Comparison of ENCODE assay signal across 23 mouse cellular contexts in genomic region chr2:161340291-161340690, GRCm38 (mm10).
DNase-seq lines count a peak whose midpoint lies in the region; ATAC-seq and TF ChIP-seq lines count a peak whose summit lies in the region.
"Had no signal": no experiment of that assay in that cellular context is flagged by ENCODE, and none has a peak within 500 bp of the region (broad histone marks: within the 10 kb centered on the region; RNA-seq: fewer than 3 reads in every experiment).

No protein-coding gene starts in this region.

- H3K9ac ChIP-seq in forebrain, embryonic 11.5 days (ENCODE audit: low read length): no peak overlapping the region
- no peak overlapping the region for H3K9ac ChIP-seq in forebrain, postnatal 0 days
- no peak overlapping the region for H3K9ac ChIP-seq in midbrain, embryonic 13.5 days (replicated peaks)
- no peak overlapping the region for H3K9ac ChIP-seq in midbrain, postnatal 0 days (replicated peaks; ENCODE audit: low read length, poor library complexity, severe bottlenecking)
- no peak overlapping the region for H3K9ac ChIP-seq in forebrain, embryonic 15.5 days (replicated peaks)
- no peak overlapping the region for H3K9ac ChIP-seq in heart, adult 2 months (ENCODE audit: low read depth, low read length)
- H3K9ac ChIP-seq: limb, embryonic 15.5 days; liver, embryonic 15.5 days had no signal

- no peak overlapping the region for H3K4me2 ChIP-seq in forebrain, embryonic 11.5 days (ENCODE audit: low read depth, low read length, severe bottlenecking)
- H3K4me2 ChIP-seq in forebrain, postnatal 0 days (ENCODE audit: low read depth): no peak overlapping the region
- H3K4me2 ChIP-seq in midbrain, embryonic 13.5 days (replicated peaks): no peak overlapping the region
- no peak overlapping the region for H3K4me2 ChIP-seq in midbrain, postnatal 0 days (ENCODE audit: low read depth, low read length, poor library complexity, severe bottlenecking)
- H3K4me2 ChIP-seq in forebrain, embryonic 15.5 days (replicated peaks): no peak overlapping the region
- H3K4me2 ChIP-seq: limb, embryonic 15.5 days; liver, embryonic 15.5 days had no signal

- H3K27ac ChIP-seq in forebrain, embryonic 11.5 days (ENCODE audit: low read depth, low read length): peak overlapping the region; percentile 48
- H3K27ac ChIP-seq in forebrain, postnatal 0 days (ENCODE audit: low read depth, low read length): no peak overlapping the region
- peak overlapping the region; percentile 78 for H3K27ac ChIP-seq in midbrain, embryonic 13.5 days
- no peak overlapping the region for H3K27ac ChIP-seq in midbrain, postnatal 0 days (ENCODE audit: low read depth, low read length)
- H3K27ac ChIP-seq in forebrain, embryonic 15.5 days (replicated peaks): peak overlapping the region; percentile 77
- H3K27ac ChIP-seq in heart, adult 2 months: no peak overlapping the region
- H3K27ac ChIP-seq: limb, embryonic 15.5 days; liver, embryonic 15.5 days had no signal

- 76% methylated on average over 9 of the region's 9 CpGs for WGBS in forebrain, embryonic 11.5 days
- 55% methylated on average over 9 of the region's 9 CpGs for WGBS in forebrain, postnatal 0 days
- WGBS in midbrain, embryonic 13.5 days: 69% methylated on average over 9 of the region's 9 CpGs
- WGBS in midbrain, postnatal 0 days: 58% methylated on average over 9 of the region's 9 CpGs
- WGBS in forebrain, embryonic 15.5 days: 54% methylated on average over 9 of the region's 9 CpGs
- 82% methylated on average over 9 of the region's 9 CpGs for WGBS in heart, adult 2 months

- H3K9me3 ChIP-seq in forebrain, embryonic 11.5 days (ENCODE audit: control insufficient read depth, low read length): no peaks in the 10 kb centered on the region
- H3K9me3 ChIP-seq in forebrain, postnatal 0 days (ENCODE audit: low read length): no peaks in the 10 kb centered on the region
- H3K9me3 ChIP-seq in midbrain, embryonic 13.5 days: no peaks in the 10 kb centered on the region
- no peaks in the 10 kb centered on the region for H3K9me3 ChIP-seq in midbrain, postnatal 0 days (ENCODE audit: low read length)
- H3K9me3 ChIP-seq in forebrain, embryonic 15.5 days: no peaks in the 10 kb centered on the region
- H3K9me3 ChIP-seq: limb, embryonic 15.5 days; liver, embryonic 15.5 days had no signal

- TF ChIP-seq POLR2A in heart, adult 2 months (IDR thresholded peaks at IDR 0.05; ENCODE audit: insufficient read depth, low read depth, low read length): no peak

- ATAC-seq in forebrain, embryonic 11.5 days (replicated peaks; ENCODE audit: low FRiP score): no peak
- ATAC-seq in forebrain, postnatal 0 days: no peak
- ATAC-seq in midbrain, embryonic 13.5 days: no peak
- no peak for ATAC-seq in midbrain, postnatal 0 days (ENCODE audit: low FRiP score)
- ATAC-seq in forebrain, embryonic 15.5 days (replicated peaks): no peak
- ATAC-seq in erythroid progenitor cell, adult 5-6 weeks (replicated peaks; ENCODE audit: low FRiP score, poor library complexity, severe bottlenecking): no peak
- ATAC-seq: activated CD4-positive, CD25-positive, alpha-beta regulatory T cell, adult 4 months; CD4-positive, CD25-positive, alpha-beta regulatory T cell, adult 4 months; lung, postnatal 0 days had no signal

- H3K4me3 ChIP-seq in forebrain, embryonic 11.5 days (ENCODE audit: low read depth, low read length): no peak overlapping the region
- H3K4me3 ChIP-seq in forebrain, postnatal 0 days (ENCODE audit: low read depth, low read length): no peak overlapping the region
- H3K4me3 ChIP-seq in midbrain, embryonic 13.5 days (replicated peaks): no peak overlapping the region
- H3K4me3 ChIP-seq in midbrain, postnatal 0 days (ENCODE audit: low read depth, low read length): no peak overlapping the region
- no peak overlapping the region for H3K4me3 ChIP-seq in forebrain, embryonic 15.5 days
- no peak overlapping the region for H3K4me3 ChIP-seq in heart, adult 2 months
- H3K4me3 ChIP-seq: limb, embryonic 15.5 days; liver, embryonic 15.5 days had no signal

- H3K79me2 ChIP-seq in heart, adult 2 months (replicated peaks; ENCODE audit: control insufficient read depth, insufficient read depth, low read length): no peaks in the 10 kb centered on the region

- peaks cover 5% of the 10 kb centered on the region for H3K27me3 ChIP-seq in forebrain, embryonic 11.5 days (ENCODE audit: control insufficient read depth, insufficient read depth, low read length)
- no peaks in the 10 kb centered on the region for H3K27me3 ChIP-seq in forebrain, postnatal 0 days (ENCODE audit: insufficient read depth, low read length)
- H3K27me3 ChIP-seq in midbrain, embryonic 13.5 days: peaks cover 48% of the 10 kb centered on the region
- no peaks in the 10 kb centered on the region for H3K27me3 ChIP-seq in midbrain, postnatal 0 days (ENCODE audit: insufficient read depth, low read length)
- H3K27me3 ChIP-seq in forebrain, embryonic 15.5 days: no peaks in the 10 kb centered on the region
- no peaks in the 10 kb centered on the region for H3K27me3 ChIP-seq in heart, adult 2 months (ENCODE audit: control insufficient read depth, insufficient read depth, low read length)
- H3K27me3 ChIP-seq: limb, embryonic 15.5 days; liver, embryonic 15.5 days had no signal

- intact Hi-C loops in heart, adult 2 months (cut with DNase I): no loop called here

- no peaks in the 10 kb centered on the region for H3K36me3 ChIP-seq in forebrain, embryonic 11.5 days (ENCODE audit: control insufficient read depth, insufficient read depth, low read length)
- H3K36me3 ChIP-seq in forebrain, postnatal 0 days (ENCODE audit: insufficient read depth): no peaks in the 10 kb centered on the region
- H3K36me3 ChIP-seq in midbrain, embryonic 13.5 days: no peaks in the 10 kb centered on the region
- H3K36me3 ChIP-seq in midbrain, postnatal 0 days (ENCODE audit: insufficient read depth, low read length): no peaks in the 10 kb centered on the region
- H3K36me3 ChIP-seq in forebrain, embryonic 15.5 days: no peaks in the 10 kb centered on the region
- H3K36me3 ChIP-seq in heart, adult 2 months (ENCODE audit: control insufficient read depth, insufficient read depth, low read length): no peaks in the 10 kb centered on the region
- H3K36me3 ChIP-seq: G1E; limb, embryonic 15.5 days; liver, embryonic 15.5 days had no signal

- no peak for TF ChIP-seq EP300 in heart, adult 2 months (IDR thresholded peaks at IDR 0.05; ENCODE audit: insufficient read depth, low read depth, low read length)

- no peak for DNase-seq in forebrain, embryonic 11.5 days (ENCODE audit: low spot score)
- DNase-seq in forebrain, postnatal 0 days: no peak
- DNase-seq in midbrain, postnatal 0 days (ENCODE audit: low spot score): no peak
- DNase-seq in heart, adult 2 months: no peak
- no peak for DNase-seq in cerebellum, adult 18-20 months
- DNase-seq: adrenal gland, postnatal 10 days; cerebellum, adult 11-12 months; cerebellum, postnatal 36 days; gastrocnemius, postnatal 25 days; kidney, adult 8-10 months; kidney, postnatal 25 days; right cerebral cortex, postnatal 25 days; thymus, adult 18-20 months; thymus, postnatal 4 days had no signal

- H3K4me1 ChIP-seq in forebrain, embryonic 11.5 days (replicated peaks; ENCODE audit: control insufficient read depth, insufficient read depth, low read length): peaks cover 13% of the 10 kb centered on the region
- H3K4me1 ChIP-seq in forebrain, postnatal 0 days (ENCODE audit: insufficient read depth): peaks cover 21% of the 10 kb centered on the region
- peaks cover 49% of the 10 kb centered on the region for H3K4me1 ChIP-seq in midbrain, embryonic 13.5 days (replicated peaks)
- peaks cover 6% of the 10 kb centered on the region; the same call in 1 of the 2 replicates for H3K4me1 ChIP-seq in midbrain, postnatal 0 days (ENCODE audit: insufficient read depth, low read length)
- peaks cover 39% of the 10 kb centered on the region for H3K4me1 ChIP-seq in forebrain, embryonic 15.5 days
- H3K4me1 ChIP-seq in heart, adult 2 months (ENCODE audit: control insufficient read depth, insufficient read depth, low read length): peaks cover 4% of the 10 kb centered on the region; the same call in 1 of the 2 replicates

- TF ChIP-seq CTCF in forebrain, postnatal 0 days (IDR thresholded peaks at IDR 0.05; ENCODE audit: low read depth): no peak
- no peak for TF ChIP-seq CTCF in midbrain, postnatal 0 days (IDR thresholded peaks at IDR 0.05)
- no peak for TF ChIP-seq CTCF in heart, adult 2 months (IDR thresholded peaks at IDR 0.05)

Comparison
In these comparisons a context has a peak if more than half of its experiments do, and no peak if none do; other contexts are left out.
1. H3K27ac ChIP-seq: peak in forebrain, embryonic 11.5 days (single experiment), midbrain, embryonic 13.5 days (single experiment) and forebrain, embryonic 15.5 days (single experiment); none in forebrain, postnatal 0 days (single experiment), midbrain, postnatal 0 days (single experiment) and heart, adult 2 months (single experiment).